Mouse (Mus musculus) embryonic facial prominence, embryonic 13.5 days (tissue): ENCODE data around the gene Agps. TPM values are rescaled to one million over a fixed set of nuclear protein-coding genes. Genes with fewer than 3 reads are reported as not detected.
A peak's percentile ranks its signal among the peaks of the same experiment; 100 is the strongest.

Experiments
- ATAC-seq: fragments of 200-750 bp; cut with Nextera tagmentation; 2 replicates; pipeline ENCODE4 v1.8.0; 2017; ENCODE audit warnings: low read depth; ENCODE audit not compliant: insufficient number of reproducible peaks, insufficient read depth, low FRiP score, low TSS enrichment
- H3K27ac ChIP-seq: fragments of 300-500 bp; sonication (generic); 2 replicates; pipeline ENCODE4 v1.5.1; 2015; ENCODE audit warnings: moderate library complexity, mild to moderate bottlenecking, inconsistent platforms
- H3K27me3 ChIP-seq: fragments of 300-500 bp; sonication (generic); 2 replicates; pipeline ENCODE4 v1.6.1; 2015; ENCODE audit warnings: mild to moderate bottlenecking, inconsistent platforms
- H3K36me3 ChIP-seq: fragments of 300-500 bp; sonication (generic); 2 replicates; pipeline ENCODE4 v1.6.1; 2015; ENCODE audit warnings: mild to moderate bottlenecking, inconsistent platforms
- H3K4me1 ChIP-seq: fragments of 300-500 bp; sonication (generic); 2 replicates; pipeline ENCODE4 v1.6.1; 2015; ENCODE audit warnings: inconsistent platforms
- H3K4me2 ChIP-seq: fragments of 300-500 bp; sonication (generic); 2 replicates; pipeline ENCODE4 v1.6.1; 2015; ENCODE audit warnings: moderate library complexity, mild to moderate bottlenecking, inconsistent platforms
- H3K4me3 ChIP-seq: fragments of 300-500 bp; sonication (generic); 2 replicates; pipeline ENCODE4 v1.5.1; 2015; ENCODE audit warnings: mild to moderate bottlenecking, inconsistent platforms
- H3K9ac ChIP-seq: fragments of 300-500 bp; sonication (generic); 2 replicates; pipeline ENCODE4 v1.6.1; 2015; ENCODE audit warnings: mild to moderate bottlenecking, inconsistent platforms
- H3K9me3 ChIP-seq: fragments of 300-500 bp; sonication (generic); 2 replicates; pipeline ENCODE4 v1.6.1; 2016; ENCODE audit warnings: inconsistent platforms
- WGBS: fragments of 180-500 bp; shearing (Covaris S2); methylation state at CpG from one replicate; pipeline ENCODE4 v1.1.7; 2015; ENCODE audit warnings: mixed read lengths; 5-methylcytosine and 5-hydroxymethylcytosine counted together
- polyA plus RNA-seq: library from polyadenylated mRNA; unstranded; fragments of >200 nt; fragmentation: Nextera tagmentation; extraction: Ambion mirVana; gene quantifications from 2 replicates; pipeline ENCODE4 v1.2.1, GENCODE M21; 2015

Gene Agps
- polyA plus RNA-seq, 1 experiment from 2014 or later = 30.0 TPM

DNA sequence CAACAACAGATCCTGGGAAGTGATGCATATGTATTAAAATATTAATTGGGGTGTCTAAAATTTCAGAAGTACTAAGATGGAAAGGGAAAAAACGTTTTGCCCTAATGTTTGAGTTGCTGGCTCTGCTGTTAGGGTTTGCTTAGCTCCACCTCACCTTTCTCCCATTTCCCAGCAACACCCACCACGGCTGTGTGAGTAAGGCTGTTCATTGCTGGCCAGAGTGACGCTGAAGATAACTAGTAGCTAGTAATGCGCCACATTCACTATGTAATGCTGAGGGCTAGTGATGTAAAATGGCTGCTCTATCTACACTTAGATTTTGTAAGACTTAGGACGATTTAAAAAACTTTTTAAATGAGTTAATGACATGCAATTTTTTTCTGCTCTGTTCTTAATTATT is 63.7 kb downstream of the Agps start:
- Histone ChIP-seq H3K36me3 (peaks cover 17% of the 10 kb centered on the region), H3K27me3 (no peaks in the 10 kb centered on the region), H3K4me2 (no peak overlapping the region), H3K27ac (no peak overlapping the region), H3K4me3 (no peak overlapping the region), H3K4me1 (no peaks in the 10 kb centered on the region), H3K9ac (no peak overlapping the region), H3K9me3 (no peaks in the 10 kb centered on the region)
- 83% methylated on average over 5 of the region's 5 CpGs for WGBS
- ATAC-seq = no peak

- Histone ChIP-seq H3K9ac (no peak overlapping the region), H3K4me1 (no peaks in the 10 kb centered on the region), H3K36me3 (peaks cover 21% of the 10 kb centered on the region), H3K9me3 (no peaks in the 10 kb centered on the region), H3K4me2 (no peak overlapping the region), H3K27ac (no peak overlapping the region), H3K4me3 (no peak overlapping the region), H3K27me3 (no peaks in the 10 kb centered on the region)
- WGBS = 63% methylated on average over 1 of the region's 1 CpGs
- no peak for ATAC-seq
Measured at GRCm38 (mm10) chr2:75900281-75900680, 68.3 kb downstream of the Agps start.

- Histone ChIP-seq H3K9me3 (no peaks in the 10 kb centered on the region), H3K9ac (no peak overlapping the region), H3K27ac (no peak overlapping the region), H3K4me2 (no peak overlapping the region), H3K4me1 (no peaks in the 10 kb centered on the region), H3K4me3 (no peak overlapping the region), H3K36me3 (peaks cover 19% of the 10 kb centered on the region), H3K27me3 (no peaks in the 10 kb centered on the region)
- no peak for ATAC-seq
- WGBS = 86% methylated on average over 9 of the region's 9 CpGs
Measured at GRCm38 (mm10) chr2:75901869-75902268, 69.9 kb downstream of the Agps start.

DNA sequence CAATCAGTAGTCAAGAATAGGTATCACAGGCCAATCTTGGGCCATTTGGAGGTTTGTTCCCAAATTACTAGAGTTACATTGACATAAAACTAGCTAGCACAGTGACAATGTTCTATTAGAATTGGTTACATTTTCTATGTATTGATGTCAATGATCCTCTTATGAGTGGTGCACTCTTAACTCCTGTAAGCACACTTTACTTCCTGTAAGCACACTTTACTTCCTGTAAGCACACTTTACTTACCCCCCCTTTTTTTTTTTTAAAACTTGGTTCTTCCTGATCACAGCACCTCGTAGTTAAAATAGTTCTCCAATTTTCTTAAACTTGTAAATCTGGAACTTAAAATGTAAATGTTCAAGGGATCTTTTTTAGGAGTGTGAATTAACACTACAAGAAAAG is 75.2 kb downstream of the Agps start:
- Histone ChIP-seq H3K27ac (no peak overlapping the region), H3K9me3 (no peaks in the 10 kb centered on the region), H3K9ac (no peak overlapping the region), H3K36me3 (peaks cover 28% of the 10 kb centered on the region), H3K27me3 (no peaks in the 10 kb centered on the region), H3K4me3 (no peak overlapping the region), H3K4me2 (no peak overlapping the region), H3K4me1 (no peaks in the 10 kb centered on the region)
- WGBS = 88% methylated on average over 1 of the region's 1 CpGs
- ATAC-seq = no peak

DNA sequence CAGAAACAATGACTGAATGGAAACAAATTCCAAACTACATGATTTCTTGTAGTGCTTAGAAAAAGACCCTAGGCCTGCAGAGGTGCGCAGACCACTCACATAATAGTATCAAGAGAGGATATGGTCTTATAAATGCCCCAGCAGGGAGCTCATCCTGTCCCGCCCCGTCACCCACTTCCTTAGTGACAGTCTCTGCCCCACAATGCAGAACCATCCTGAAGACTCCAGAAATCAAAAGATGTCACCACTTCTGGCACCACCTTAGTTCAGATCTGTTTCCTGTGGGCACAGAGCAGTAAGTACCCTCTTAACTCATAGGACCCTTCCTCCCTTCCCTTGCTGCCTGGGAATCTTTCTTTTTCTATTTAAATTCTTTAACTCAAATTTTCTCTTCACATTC is 83.1 kb downstream of the Agps start:
- no peaks in the 10 kb centered on the region for H3K4me1 ChIP-seq
- no peak overlapping the region for H3K27ac ChIP-seq
- H3K27me3 ChIP-seq = no peaks in the 10 kb centered on the region
- no peak overlapping the region for H3K9ac ChIP-seq
- H3K4me2 ChIP-seq = no peak overlapping the region
- peaks cover 30% of the 10 kb centered on the region for H3K36me3 ChIP-seq
- H3K9me3 ChIP-seq = no peaks in the 10 kb centered on the region
- no peak for ATAC-seq
- H3K4me3 ChIP-seq = no peak overlapping the region
- 92% methylated on average over 3 of the region's 3 CpGs for WGBS

DNA sequence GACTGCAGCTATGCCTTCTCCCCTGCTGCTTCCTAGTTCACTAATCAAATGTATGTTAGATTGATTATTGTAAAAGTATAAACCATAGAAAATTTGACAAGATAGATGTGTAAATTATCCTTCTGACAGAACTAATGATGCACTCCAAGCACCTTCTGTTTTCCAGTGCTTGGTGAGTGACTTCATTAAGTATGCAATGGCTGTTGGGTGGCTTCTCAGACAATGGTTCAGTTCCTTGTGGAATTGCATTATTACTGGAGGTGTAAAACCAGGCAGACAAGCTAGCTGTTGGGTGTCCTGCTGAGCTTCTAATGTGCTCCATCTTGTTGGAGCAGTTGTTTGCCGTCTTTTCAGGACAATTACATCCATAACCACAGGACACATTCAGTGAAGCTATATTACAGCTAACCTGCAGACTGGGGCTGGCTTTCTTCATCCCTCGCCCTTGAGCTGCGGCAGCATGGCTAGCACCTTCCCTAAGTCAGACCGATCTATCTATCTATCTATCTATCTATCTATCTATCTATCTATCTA is 91.9 kb downstream of the Agps start:
- H3K9me3 ChIP-seq = no peaks in the 10 kb centered on the region
- H3K4me1 ChIP-seq = no peaks in the 10 kb centered on the region
- H3K27ac ChIP-seq = no peak overlapping the region
- H3K4me3 ChIP-seq = no peak overlapping the region
- no peaks in the 10 kb centered on the region for H3K27me3 ChIP-seq
- H3K9ac ChIP-seq = no peak overlapping the region
- H3K4me2 ChIP-seq = no peak overlapping the region
- WGBS = 88% methylated on average over 4 of the region's 4 CpGs
- peaks cover 19% of the 10 kb centered on the region for H3K36me3 ChIP-seq
- no peak for ATAC-seq

- no peak for ATAC-seq
- WGBS = 85% methylated on average over 5 of the region's 5 CpGs
- Histone ChIP-seq H3K4me2 (no peak overlapping the region), H3K27ac (no peak overlapping the region), H3K4me3 (no peak overlapping the region), H3K27me3 (no peaks in the 10 kb centered on the region), H3K9ac (no peak overlapping the region), H3K4me1 (no peaks in the 10 kb centered on the region), H3K9me3 (no peaks in the 10 kb centered on the region), H3K36me3 (peaks cover 22% of the 10 kb centered on the region)
Measured at GRCm38 (mm10) chr2:75926061-75926460, 94.1 kb downstream of the Agps start.

DNA sequence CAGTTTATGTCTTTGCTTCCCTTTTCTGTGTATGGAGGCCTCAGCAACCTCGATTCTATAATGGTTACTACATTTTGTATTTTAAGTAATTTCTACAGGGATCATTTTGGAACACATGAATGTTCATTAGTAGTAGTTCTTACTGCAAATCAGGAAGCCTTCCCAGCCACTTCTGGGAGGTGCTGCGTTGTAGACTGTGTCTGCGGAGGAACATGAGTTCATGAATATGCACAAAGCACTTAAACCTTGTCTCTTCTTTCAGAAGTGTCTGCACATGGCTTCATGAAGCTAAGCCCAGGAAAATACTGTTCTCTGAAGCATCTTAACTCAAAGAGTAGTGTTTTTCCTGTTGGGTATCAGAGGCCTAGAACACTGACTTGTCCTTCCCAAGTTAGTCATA is 96.0 kb downstream of the Agps start:
- H3K36me3 ChIP-seq = peaks cover 22% of the 10 kb centered on the region
- H3K27me3 ChIP-seq = no peaks in the 10 kb centered on the region
- no peaks in the 10 kb centered on the region for H3K4me1 ChIP-seq
- H3K9me3 ChIP-seq = no peaks in the 10 kb centered on the region
- H3K27ac ChIP-seq = no peak overlapping the region
- no peak for ATAC-seq
- no peak overlapping the region for H3K4me2 ChIP-seq
- 93% methylated on average over 3 of the region's 3 CpGs for WGBS
- no peak overlapping the region for H3K9ac ChIP-seq
- no peak overlapping the region for H3K4me3 ChIP-seq

GRCm38 (mm10) chr2:75929141-75929540 is 97.2 kb downstream of the Agps start:
- Histone ChIP-seq H3K36me3 (peaks cover 22% of the 10 kb centered on the region), H3K9ac (no peak overlapping the region), H3K4me1 (peaks cover 4% of the 10 kb centered on the region; the same call in 1 of the 2 replicates), H3K4me2 (no peak overlapping the region), H3K27ac (no peak overlapping the region), H3K27me3 (no peaks in the 10 kb centered on the region), H3K4me3 (no peak overlapping the region), H3K9me3 (no peaks in the 10 kb centered on the region)
- WGBS = 96% methylated on average over 2 of the region's 2 CpGs
- ATAC-seq = no peak

DNA sequence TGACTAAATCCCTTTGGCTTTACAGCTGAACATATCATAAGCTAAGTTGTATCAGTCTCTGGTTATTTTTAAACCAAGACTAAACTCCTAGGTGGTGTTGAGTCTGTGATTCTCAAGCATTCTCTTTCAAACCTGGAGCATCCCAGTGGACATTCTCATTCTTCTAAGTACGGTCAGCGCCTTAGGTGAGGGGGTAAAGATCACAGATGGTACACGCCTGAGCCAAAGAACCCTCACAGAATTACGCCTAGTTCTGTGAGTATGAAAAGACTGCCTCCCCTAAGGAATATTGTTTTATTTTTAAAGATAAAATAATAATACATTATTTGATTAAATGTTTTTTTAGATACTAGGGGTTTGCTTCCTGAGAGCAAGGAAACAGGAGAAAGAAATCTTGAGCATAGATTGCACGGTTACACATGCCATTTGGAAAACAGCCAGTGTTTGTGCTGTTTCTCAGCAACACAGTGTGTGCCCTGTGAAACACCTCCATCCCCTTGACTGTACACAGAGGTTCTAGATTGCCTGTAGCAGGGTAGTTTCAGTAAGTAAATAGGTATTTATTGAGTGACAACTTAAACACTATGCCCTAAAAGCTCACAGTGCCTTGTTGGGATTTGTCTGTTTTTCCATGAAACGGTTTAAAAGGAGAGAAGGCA is 97.9 kb downstream of the Agps start:
- Histone ChIP-seq H3K4me1 (peaks cover 4% of the 10 kb centered on the region; the same call in 1 of the 2 replicates), H3K9ac (no peak overlapping the region), H3K4me3 (no peak overlapping the region), H3K27ac (no peak overlapping the region), H3K36me3 (peaks cover 22% of the 10 kb centered on the region), H3K4me2 (no peak overlapping the region), H3K9me3 (no peaks in the 10 kb centered on the region), H3K27me3 (no peaks in the 10 kb centered on the region)
- ATAC-seq = no peak
- 86% methylated on average over 6 of the region's 6 CpGs for WGBS

GRCm38 (mm10) chr2:75930941-75931340 is 99.0 kb downstream of the Agps start:
- Histone ChIP-seq H3K9me3 (no peaks in the 10 kb centered on the region), H3K4me2 (no peak overlapping the region), H3K36me3 (peaks cover 17% of the 10 kb centered on the region), H3K27me3 (no peaks in the 10 kb centered on the region), H3K4me1 (peaks cover 4% of the 10 kb centered on the region; the same call in 1 of the 2 replicates), H3K27ac (no peak overlapping the region), H3K9ac (no peak overlapping the region), H3K4me3 (no peak overlapping the region)
- ATAC-seq = no peak
- 92% methylated on average over 2 of the region's 2 CpGs for WGBS

- WGBS = 26% methylated on average over 7 of the region's 7 CpGs
- Histone ChIP-seq H3K9ac (0 out of 2 replicates have a peak overlapping the region, but pooled peaks have one; percentile 36), H3K27ac (peak overlapping the region; percentile 49; the same call in 1 of the 2 replicates), H3K36me3 (peaks cover 3% of the 10 kb centered on the region; the same call in 1 of the 2 replicates), H3K27me3 (no peaks in the 10 kb centered on the region), H3K4me1 (peaks cover 4% of the 10 kb centered on the region; the same call in 1 of the 2 replicates), H3K4me3 (no peak overlapping the region), H3K4me2 (no peak overlapping the region), H3K9me3 (no peaks in the 10 kb centered on the region)
- ATAC-seq = no peak
Measured at GRCm38 (mm10) chr2:75933541-75933940, 101.6 kb downstream of the Agps start.
